Mouse (Mus musculus) heart, embryonic 14.5 days (tissue): ENCODE data around the gene U2af1. TPM values are rescaled to one million over a fixed set of nuclear protein-coding genes. Genes with fewer than 3 reads are reported as not detected.
A peak's percentile ranks its signal among the peaks of the same experiment; 100 is the strongest.

ENCODE experiments used
- ATAC-seq: fragments of 200-750 bp; cut with Nextera tagmentation; 2 replicates; pipeline ENCODE4 v1.8.0; 2017; ENCODE audit warnings: low read depth, moderate TSS enrichment; ENCODE audit not compliant: insufficient number of reproducible peaks, insufficient read depth, low FRiP score
- H3K27ac ChIP-seq, 2 experiments: fragments of 200-500 bp in 1 of 2; fragments of 300-500 bp in 1 of 2; sonication (generic) in 1 of 2; replicated peaks in 1 of 2; 2 replicates each; pipeline ENCODE4 v1.5.1; 2012 to 2014; ENCODE audit warnings: low read depth in 2 of 2, low read length in 2 of 2, control low read depth in 1 of 2, mild to moderate bottlenecking in 1 of 2, mixed read lengths in 1 of 2; ENCODE audit not compliant: control insufficient read depth in 1 of 2, insufficient read depth in 1 of 2
- H3K27me3 ChIP-seq: fragments of 300-500 bp; sonication (generic); 2 replicates; pipeline ENCODE4 v1.6.1; 2014; ENCODE audit warnings: mild to moderate bottlenecking, low read length, control low read depth; ENCODE audit not compliant: control insufficient read depth, insufficient read depth
- H3K36me3 ChIP-seq: fragments of 300-500 bp; sonication (generic); 2 replicates; pipeline ENCODE4 v1.6.1; 2014; ENCODE audit warnings: mild to moderate bottlenecking, control low read depth, low read length, mixed read lengths; ENCODE audit not compliant: control insufficient read depth, insufficient read depth
- H3K4me1 ChIP-seq, 2 experiments: fragments of 200-500 bp in 1 of 2; fragments of 300-500 bp in 1 of 2; sonication (generic) in 1 of 2; 2 replicates each; pipeline ENCODE4 v1.6.1; 2012 to 2014; ENCODE audit warnings: low read length in 2 of 2, control low read depth in 1 of 2, mixed read lengths in 1 of 2; ENCODE audit not compliant: control insufficient read depth in 2 of 2, insufficient read depth in 2 of 2
- H3K4me2 ChIP-seq: fragments of 300-500 bp; sonication (generic); 2 replicates; pipeline ENCODE4 v1.6.1; 2014; ENCODE audit warnings: mild to moderate bottlenecking, low read length
- H3K4me3 ChIP-seq, 2 experiments: fragments of 200-500 bp in 1 of 2; fragments of 300-500 bp in 1 of 2; sonication (generic) in 1 of 2; 2 replicates each; pipeline ENCODE4 v1.5.1; 2012 to 2014; ENCODE audit warnings: low read length in 2 of 2, mild to moderate bottlenecking in 2 of 2, control low read depth in 1 of 2, low read depth in 1 of 2, moderate library complexity in 1 of 2; ENCODE audit not compliant: control insufficient read depth in 1 of 2, insufficient read depth in 1 of 2
- H3K9ac ChIP-seq: fragments of 300-500 bp; sonication (generic); 2 replicates; pipeline ENCODE4 v1.6.1; 2014; ENCODE audit warnings: mild to moderate bottlenecking, low read length
- H3K9me3 ChIP-seq: fragments of 300-500 bp; sonication (generic); 2 replicates; pipeline ENCODE4 v1.6.1; 2016; ENCODE audit warnings: low read length, control low read depth; ENCODE audit not compliant: control insufficient read depth
- WGBS: fragments of 180-500 bp; shearing (Covaris S2); extraction: QIAGEN DNeasy Blood & Tissue Kit; methylation state at CpG from one replicate; pipeline ENCODE4 v1.1.7; 2014; 5-methylcytosine and 5-hydroxymethylcytosine counted together
- polyA plus RNA-seq: library from polyadenylated mRNA; unstranded; fragments of >200 nt; fragmentation: Nextera tagmentation; extraction: Ambion mirVana; gene quantifications from 2 replicates; pipeline ENCODE4 v1.2.1, GENCODE M21; 2014

U2af1 gene
- polyA plus RNA-seq, 1 experiment from 2014 or later, result 112 TPM

DNA sequence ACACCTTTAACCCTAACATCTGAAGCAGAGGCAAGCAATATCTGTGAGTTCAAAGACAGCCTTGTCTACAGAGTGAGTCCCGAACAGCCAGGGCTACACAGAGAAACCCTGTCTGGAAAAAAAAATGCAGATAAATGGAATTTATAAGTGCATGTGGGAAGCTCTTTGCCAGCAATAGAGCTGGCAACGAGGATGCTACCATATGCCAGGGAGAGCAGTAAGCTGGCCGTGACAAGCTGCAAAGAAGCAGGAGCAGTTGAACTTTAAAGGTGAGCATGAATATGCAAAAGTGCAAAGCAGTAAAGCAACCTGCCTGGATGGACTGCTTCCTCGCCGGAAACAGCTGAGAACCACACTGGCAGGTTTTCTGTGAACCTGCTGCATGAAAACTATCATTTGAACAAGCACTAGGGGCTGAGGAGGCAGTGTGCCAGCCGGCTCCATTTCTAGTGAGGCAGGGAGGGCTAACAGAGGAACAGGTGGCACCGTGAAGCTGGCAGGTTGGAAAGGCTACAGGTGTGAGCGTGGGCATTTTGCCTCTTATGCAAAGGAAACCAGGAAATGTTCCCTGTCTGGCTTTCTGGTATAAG is 2.1 kb upstream of the U2af1 start:
- H3K4me1 ChIP-seq, result peaks cover 5 to 16% of the 10 kb centered on the region in 2 experiments

GRCm38 (mm10) chr17:31658136-31658467 is 590 bp downstream of the U2af1 start:
- Histone ChIP-seq H3K9ac (peak overlapping the region; percentile 99), H3K9me3 (no peaks in the 10 kb centered on the region), H3K4me2 (peak overlapping the region; percentile 93), H3K27ac (peak overlapping the region; percentile 67 to 84; a peak in 3 of 4 replicates), H3K27me3 (no peaks in the 10 kb centered on the region), H3K4me3 (peak overlapping the region; percentile 87 to 97), H3K36me3 (peaks cover 31% of the 10 kb centered on the region), H3K4me1 (peaks cover 8 to 21% of the 10 kb centered on the region in 2 experiments)
- WGBS, result 1% methylated on average over 27 of the region's 27 CpGs
- ATAC-seq, result no peak

More for the DNA sequence above, 2.1 kb upstream of the U2af1 start:
- Histone ChIP-seq H3K9ac (no peak overlapping the region), H3K9me3 (no peaks in the 10 kb centered on the region), H3K4me3 (no peak overlapping the region), H3K4me2 (no peak overlapping the region), H3K36me3 (peaks cover 5% of the 10 kb centered on the region), H3K27ac (no peak overlapping the region), H3K27me3 (no peaks in the 10 kb centered on the region)
- WGBS, result 74% methylated on average over 8 of the region's 8 CpGs
- ATAC-seq, result no peak

DNA sequence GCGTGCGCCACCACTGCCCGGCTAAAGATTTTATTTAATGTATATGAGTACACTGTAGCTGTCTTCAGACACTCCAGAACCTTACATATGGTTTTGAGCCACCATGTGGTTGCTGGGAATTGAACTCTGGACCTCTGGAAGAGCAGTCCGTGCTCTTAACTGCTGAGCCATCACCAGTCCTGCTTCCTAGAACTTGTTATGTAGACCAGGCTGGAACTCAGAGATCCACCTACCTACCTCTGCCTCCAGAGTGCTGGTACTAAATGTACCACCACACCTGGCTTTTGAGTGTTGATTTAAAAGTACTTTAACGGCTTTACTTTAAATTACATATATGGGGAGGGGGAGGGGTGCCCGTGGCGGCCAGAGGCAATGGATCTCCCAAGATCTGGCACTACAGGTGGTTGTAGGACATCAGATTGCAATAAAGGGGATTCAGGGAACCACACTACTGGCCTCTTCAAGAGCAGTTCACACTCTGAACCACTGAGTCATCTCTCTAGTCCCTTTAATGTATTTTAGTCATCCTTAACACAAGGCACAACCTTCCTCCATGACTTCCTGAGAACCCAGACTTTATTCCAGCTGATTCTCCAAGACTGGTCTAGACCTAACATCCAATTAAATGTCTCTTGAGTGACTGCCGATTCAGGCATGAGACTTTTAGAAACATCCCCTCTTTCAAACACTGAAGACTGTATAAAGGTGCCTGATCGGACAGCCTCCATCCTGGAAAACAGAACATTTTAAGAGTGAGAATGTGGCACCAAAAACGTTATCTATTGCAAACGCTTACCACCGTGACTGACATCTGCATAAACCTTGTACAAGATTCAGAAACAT is 1.3 kb downstream of the U2af1 start:
- Histone ChIP-seq H3K27me3 (no peaks in the 10 kb centered on the region), H3K4me2 (peak overlapping the region; percentile 93), H3K4me3 (peak overlapping the region; percentile 87 to 97), H3K27ac (peak overlapping the region in 1 of 2 experiments; percentile 84; a peak in 1 of 4 replicates), H3K9ac (peak overlapping the region; percentile 99), H3K36me3 (peaks cover 39% of the 10 kb centered on the region), H3K9me3 (no peaks in the 10 kb centered on the region), H3K4me1 (peaks cover 8 to 21% of the 10 kb centered on the region in 2 experiments)
- WGBS, result 51% methylated on average over 12 of the region's 12 CpGs
- ATAC-seq, result no peak

- ATAC-seq, result no peak
- Histone ChIP-seq H3K9ac (no peak overlapping the region), H3K4me1 (peaks cover 8 to 21% of the 10 kb centered on the region in 2 experiments), H3K4me2 (no peak overlapping the region), H3K36me3 (peaks cover 45% of the 10 kb centered on the region), H3K27ac (no peak overlapping the region), H3K27me3 (no peaks in the 10 kb centered on the region), H3K9me3 (no peaks in the 10 kb centered on the region), H3K4me3 (no peak overlapping the region)
- 89% methylated on average over 5 of the region's 5 CpGs for WGBS
Observed at GRCm38 (mm10) chr17:31656682-31657081, 2.0 kb downstream of the U2af1 start.

GRCm38 (mm10) chr17:31655366-31655765 is 3.3 kb downstream of the U2af1 start:
- Histone ChIP-seq H3K4me3 (no peak overlapping the region), H3K27ac (peak overlapping the region; percentile 6 to 38; a peak in 3 of 4 replicates), H3K9ac (peak overlapping the region; percentile 9; the same call in 1 of the 2 replicates), H3K4me2 (no peak overlapping the region), H3K4me1 (peaks cover 8 to 24% of the 10 kb centered on the region in 2 experiments), H3K36me3 (peaks cover 59% of the 10 kb centered on the region), H3K9me3 (no peaks in the 10 kb centered on the region), H3K27me3 (no peaks in the 10 kb centered on the region)
- no peak for ATAC-seq
- WGBS, result 58% methylated on average over 4 of the region's 4 CpGs

DNA sequence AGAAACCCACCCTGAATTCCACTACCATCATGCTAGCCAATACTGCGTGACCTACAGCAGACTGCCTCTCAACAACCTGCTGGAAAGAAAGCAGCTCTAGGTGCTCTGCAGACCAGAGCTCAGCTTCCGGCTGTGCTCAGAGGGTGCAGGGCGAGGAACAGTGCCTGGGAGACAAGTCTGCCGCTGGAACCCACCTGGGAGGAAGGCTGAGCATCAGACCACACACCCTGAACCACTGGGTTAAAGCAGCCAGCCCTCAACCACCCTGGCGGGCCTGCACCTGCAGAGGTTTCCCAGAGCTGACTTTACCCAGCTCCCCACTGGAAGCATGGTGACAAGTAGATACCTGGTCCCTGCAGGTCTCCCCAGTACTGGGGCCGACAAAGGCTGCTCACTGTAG is 5.4 kb downstream of the U2af1 start:
- whole genome bisulfite sequencing, result 92% methylated on average over 6 of the region's 6 CpGs
- Histone ChIP-seq H3K27me3 (no peaks in the 10 kb centered on the region), H3K27ac (no peak overlapping the region), H3K36me3 (peaks cover 79% of the 10 kb centered on the region), H3K9ac (no peak overlapping the region), H3K4me2 (no peak overlapping the region), H3K4me1 (peaks cover 5 to 19% of the 10 kb centered on the region in 2 experiments), H3K4me3 (no peak overlapping the region), H3K9me3 (no peaks in the 10 kb centered on the region)
- no peak for ATAC-seq

GRCm38 (mm10) chr17:31652152-31652551 is 6.5 kb downstream of the U2af1 start:
- Histone ChIP-seq H3K27me3 (no peaks in the 10 kb centered on the region), H3K4me2 (no peak overlapping the region), H3K9me3 (no peaks in the 10 kb centered on the region), H3K27ac (no peak overlapping the region), H3K4me1 (peaks cover 3 to 12% of the 10 kb centered on the region in 2 experiments), H3K9ac (no peak overlapping the region), H3K4me3 (no peak overlapping the region), H3K36me3 (peaks cover 91% of the 10 kb centered on the region)
- WGBS, result 64% methylated on average over 14 of the region's 14 CpGs
- ATAC-seq, result no peak
